ENCODE assay signal across 10 mouse cellular contexts in the genomic region with DNA sequence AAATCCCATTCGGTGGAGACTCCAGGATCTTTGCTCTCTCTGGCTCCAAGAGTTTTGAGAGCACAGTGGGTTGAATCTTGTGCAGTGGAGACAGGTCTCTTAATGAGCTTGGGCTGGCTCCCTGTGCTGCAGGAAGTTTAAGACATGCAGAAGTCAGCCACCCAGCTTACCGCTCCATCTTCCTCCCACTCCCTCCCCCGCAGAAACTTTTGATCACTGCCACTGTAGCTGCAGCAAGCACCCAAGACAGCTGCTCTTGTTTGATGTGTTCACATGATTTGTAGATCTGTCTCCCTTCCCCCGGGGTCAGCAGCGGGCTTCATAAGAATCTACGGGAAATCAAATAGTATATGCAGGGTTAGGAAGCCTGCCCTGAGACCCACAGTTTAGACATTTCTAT. TPM values are rescaled to one million over a fixed set of nuclear protein-coding genes. Genes with fewer than 3 reads are reported as not detected.
DNase-seq lines count a peak whose midpoint lies in the region.
"Had no signal": no experiment of that assay in that cellular context is flagged by ENCODE, and none has a peak within 500 bp of the region (broad histone marks: within the 10 kb centered on the region; RNA-seq: fewer than 3 reads in every experiment).

No protein-coding gene starts in this region.

- H3K4me3 ChIP-seq in limb, embryonic 10.5 days: no peak overlapping the region
- H3K4me3 ChIP-seq: megakaryocyte, embryonic 14.5 days had no signal

- H3K36me3 ChIP-seq in limb, embryonic 10.5 days: peaks cover 54% of the 10 kb centered on the region

- peak; percentile 63 to 73 for DNase-seq in kidney, postnatal 4 days
- no peak for DNase-seq in kidney, postnatal 25 days
- DNase-seq in embryo, embryonic 11 days: peak; percentile 58
- no peak for DNase-seq in limb, embryonic 10.5 days (ENCODE audit: low spot score)
- peak; percentile 69 to 71 for DNase-seq in spleen, postnatal 36 days (ENCODE audit: low spot score in 2 of 2)
- DNase-seq in MN1 (ENCODE audit: low spot score): no peak
- DNase-seq in left cerebral cortex, postnatal 10 days (ENCODE audit: extremely low spot score in 1 of 2, low spot score in 2 of 2): no peak
- DNase-seq in right cerebral cortex, postnatal 25 days: no peak

- 0 out of 2 replicates have a peak overlapping the region, but pooled peaks have one; percentile 12 for H3K27ac ChIP-seq in limb, embryonic 10.5 days

- H3K4me1 ChIP-seq in limb, embryonic 10.5 days: peaks cover 12% of the 10 kb centered on the region

- no peaks in the 10 kb centered on the region for H3K9me3 ChIP-seq in limb, embryonic 10.5 days (replicated peaks)
- H3K9me3 ChIP-seq: megakaryocyte, embryonic 14.5 days had no signal

- 11% methylated on average over 6 of the region's 6 CpGs for whole genome bisulfite sequencing in limb, embryonic 10.5 days

- intact Hi-C loops in left cerebral cortex, postnatal 10 days (cut with DNase I): no loop called here

- H3K27me3 ChIP-seq in limb, embryonic 10.5 days (ENCODE audit: low read depth, poor library complexity, severe bottlenecking): no peaks in the 10 kb centered on the region

RNA-seq across cellular contexts. Expression of gene Gja10, which starts 42.3 kb away (rescaled TPM):
- polyA plus RNA-seq in limb, embryonic 10.5 days (2016; fragmentation: Nextera tagmentation; extraction: Ambion mirVana): not detected in 2 replicates
- not detected for total RNA-seq in left cerebral cortex, postnatal 10 days (2021)
- polyA plus RNA-seq: gonadal fat pad, adult 2 months had no signal

RNA-seq across cellular contexts. Expression of gene Casp8ap2, which starts 55.0 kb away (rescaled TPM):
- 61.5 and 84.6 TPM in 2 replicates for polyA plus RNA-seq in limb, embryonic 10.5 days (2016; fragmentation: Nextera tagmentation; extraction: Ambion mirVana)
- 1 to 10 TPM; 9.2 to 10.0 TPM for total RNA-seq in left cerebral cortex, postnatal 10 days (2021)

Comparison
In these comparisons a context has a peak if more than half of its experiments do, and no peak if none do; other contexts are left out.
1. DNase-seq: peak in kidney, postnatal 4 days (2 of 2), embryo, embryonic 11 days (single experiment) and spleen, postnatal 36 days (2 of 2); none in kidney, postnatal 25 days (0 of 2), limb, embryonic 10.5 days (single experiment), MN1 (single experiment), left cerebral cortex, postnatal 10 days (0 of 2) and right cerebral cortex, postnatal 25 days (single experiment).